Mouse (Mus musculus): ENCODE data around the gene Rasl12. TPM values are rescaled to one million over a fixed set of nuclear protein-coding genes. Genes with fewer than 3 reads are reported as not detected.

Gene Rasl12
- polyA plus RNA-seq, 1 experiment = 0.11 TPM

DNA sequence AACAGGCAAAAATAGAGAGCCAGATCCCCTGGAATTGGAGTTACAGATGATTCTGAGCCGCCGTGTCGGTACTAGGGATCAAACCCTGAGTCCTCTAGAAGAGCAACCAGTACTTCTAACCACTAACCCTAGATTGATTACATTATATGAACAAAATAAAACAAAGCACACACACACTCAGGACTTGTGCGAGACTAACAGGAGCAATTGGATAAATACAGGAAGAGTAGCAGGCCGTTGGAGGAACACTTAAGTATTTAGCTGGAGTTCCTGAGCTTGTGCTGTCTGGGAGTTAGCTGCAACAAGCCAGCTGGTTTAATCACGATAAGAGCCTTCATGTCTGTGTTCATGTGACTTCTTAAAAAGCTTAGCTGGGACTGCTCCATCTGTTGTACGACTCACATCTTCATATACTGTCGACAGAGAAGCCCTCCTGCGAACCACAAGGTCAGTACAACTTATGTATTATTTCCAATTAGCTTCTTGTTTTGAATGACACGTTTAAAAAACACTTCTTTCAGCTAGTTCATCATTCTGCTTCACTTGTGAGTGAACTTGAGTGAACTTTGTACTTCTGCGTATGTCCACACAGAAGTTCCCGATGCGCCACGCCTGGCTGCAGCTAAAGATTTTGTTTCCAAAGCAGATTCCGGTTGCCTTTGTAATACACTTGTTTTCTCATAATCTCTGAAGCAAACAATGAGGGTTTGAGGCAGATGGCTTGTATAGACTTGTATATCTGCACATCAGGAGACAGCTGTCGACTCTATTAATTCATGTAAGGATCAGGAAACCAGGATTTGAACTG, 37.5 kb upstream of the Rasl12 start, which contains the start of gene Ubap1l:
TSS of gene Ubap1l (plus strand) at position 401 of the 808 bp plus-strand sequence.
- H3K36me3 ChIP-seq (ENCODE audit: control insufficient read depth, insufficient read depth) = peaks cover 30% of the 10 kb centered on the region
- H3K4me2 ChIP-seq (ENCODE audit: low read depth) = no peak within 1 kb of the TSS
- no peaks in the 10 kb centered on the region for H3K27me3 ChIP-seq (ENCODE audit: control insufficient read depth, insufficient read depth, insufficient read length)
- no peaks in the 10 kb centered on the region for H3K79me2 ChIP-seq (ENCODE audit: control insufficient read depth, insufficient read depth)
- TF ChIP-seq TCF12 (IDR thresholded peaks at IDR 0.05; ENCODE audit: insufficient read depth, poor library complexity, severe bottlenecking) (no peak), POLR2A (IDR thresholded peaks at IDR 0.05; ENCODE audit: insufficient read length, low read depth) (no peak), POLR2AphosphoS2 (IDR thresholded peaks at IDR 0.05; ENCODE audit: insufficient read length, low read depth) (no peak), MYOG (IDR thresholded peaks at IDR 0.05; ENCODE audit: control insufficient read depth in 1 of 3, insufficient read depth in 1 of 3, insufficient read length in 2 of 3, low read depth in 2 of 3) (no peak), MYOD1 (IDR thresholded peaks at IDR 0.05; ENCODE audit: control insufficient read depth in 1 of 3, insufficient read length in 2 of 3, low read depth in 2 of 3) (no peak), USF1 (IDR thresholded peaks at IDR 0.05; ENCODE audit: low read depth) (no peak), E2F4 (IDR thresholded peaks at IDR 0.05; ENCODE audit: insufficient read depth) (no peak), SRF (IDR thresholded peaks at IDR 0.05; ENCODE audit: control insufficient read depth, insufficient read length, low read depth) (no peak), REST (IDR thresholded peaks at IDR 0.05; ENCODE audit: insufficient read depth, insufficient read length) (no peak), CEBPB (IDR thresholded peaks at IDR 0.05; ENCODE audit: insufficient read depth, poor library complexity, severe bottlenecking) (no peak), TCF3 (IDR thresholded peaks at IDR 0.05; ENCODE audit: insufficient read length, low read depth) (no peak), MAX (IDR thresholded peaks at IDR 0.05; ENCODE audit: low read depth) (no peak)
- no peak within 1 kb of the TSS for H3K4me3 ChIP-seq
- H3ac ChIP-seq (ENCODE audit: control insufficient read depth, insufficient read length) = no peak within 1 kb of the TSS

DNA sequence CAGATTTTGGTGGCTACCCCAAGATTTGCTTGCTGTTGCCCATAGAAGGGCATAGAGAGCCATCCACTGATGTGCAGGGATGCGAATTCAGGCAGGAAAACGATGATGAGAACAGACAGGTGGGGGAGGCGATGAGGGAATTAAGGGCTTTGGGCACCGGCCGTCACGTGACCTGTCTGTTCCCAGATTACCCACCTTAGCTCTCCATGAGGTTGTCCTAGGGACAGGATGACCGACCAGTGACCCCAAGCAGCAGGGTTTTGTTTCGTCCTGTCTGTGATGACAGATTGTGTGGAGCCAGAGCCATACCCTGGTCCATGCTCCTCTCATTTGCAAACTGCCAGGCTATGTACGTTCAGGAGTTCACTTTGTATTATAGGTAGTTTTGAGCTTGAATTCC, 34.6 kb upstream of the Rasl12 start:
- TF ChIP-seq POLR2A (IDR thresholded peaks at IDR 0.05; ENCODE audit: insufficient read length, low read depth) (no peak), POLR2AphosphoS2 (IDR thresholded peaks at IDR 0.05; ENCODE audit: insufficient read length, low read depth) (no peak), TCF3 (IDR thresholded peaks at IDR 0.05; ENCODE audit: insufficient read length, low read depth) (no peak), MAX (IDR thresholded peaks at IDR 0.05; ENCODE audit: low read depth) (no peak), SRF (IDR thresholded peaks at IDR 0.05; ENCODE audit: control insufficient read depth, insufficient read length, low read depth) (no peak), TCF12 (IDR thresholded peaks at IDR 0.05; ENCODE audit: insufficient read depth, poor library complexity, severe bottlenecking) (no peak), CEBPB (IDR thresholded peaks at IDR 0.05; ENCODE audit: insufficient read depth, poor library complexity, severe bottlenecking) (no peak), USF1 (IDR thresholded peaks at IDR 0.05; ENCODE audit: low read depth) (no peak), MYOG (IDR thresholded peaks at IDR 0.05; ENCODE audit: control insufficient read depth in 1 of 3, insufficient read depth in 1 of 3, insufficient read length in 2 of 3, low read depth in 2 of 3) (no peak)
- H3K36me3 ChIP-seq (ENCODE audit: control insufficient read depth, insufficient read depth) = peaks cover 15% of the 10 kb centered on the region
- H3K4me3 ChIP-seq = no peak overlapping the region
- H3ac ChIP-seq (ENCODE audit: control insufficient read depth, insufficient read length) = no peak overlapping the region
- H3K79me2 ChIP-seq (ENCODE audit: control insufficient read depth, insufficient read depth) = no peaks in the 10 kb centered on the region
- no peaks in the 10 kb centered on the region for H3K27me3 ChIP-seq (ENCODE audit: control insufficient read depth, insufficient read depth, insufficient read length)
- no peak overlapping the region for H3K4me2 ChIP-seq (ENCODE audit: low read depth)

DNA sequence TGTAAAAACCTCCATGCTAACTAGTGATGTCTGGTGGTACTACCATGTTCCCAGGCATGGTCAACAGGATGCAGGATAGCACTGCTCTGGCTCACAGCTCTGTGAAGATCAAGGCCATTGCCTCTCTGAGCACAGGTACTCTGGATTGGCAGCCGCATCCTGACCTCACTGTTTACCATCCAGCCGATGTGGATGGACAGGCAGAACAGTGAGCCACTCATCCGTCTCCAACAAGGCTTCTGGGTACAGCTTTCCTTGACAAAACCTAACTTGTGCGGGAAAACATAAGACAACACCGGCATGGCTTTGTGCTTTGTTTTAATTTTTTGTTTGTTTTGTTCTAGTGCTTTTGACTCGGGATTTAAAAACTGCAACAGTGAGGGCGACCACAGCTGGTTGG, 32.6 kb upstream of the Rasl12 start:
- Histone ChIP-seq H3K4me3 (no peak overlapping the region), H3K4me2 (ENCODE audit: low read depth) (no peak overlapping the region), H3ac (ENCODE audit: control insufficient read depth, insufficient read length) (no peak overlapping the region), H3K27me3 (ENCODE audit: control insufficient read depth, insufficient read depth, insufficient read length) (no peaks in the 10 kb centered on the region), H3K79me2 (ENCODE audit: control insufficient read depth, insufficient read depth) (no peaks in the 10 kb centered on the region), H3K36me3 (ENCODE audit: control insufficient read depth, insufficient read depth) (peaks cover 9% of the 10 kb centered on the region)
- no peak for TF ChIP-seq E2F4 (IDR thresholded peaks at IDR 0.05; ENCODE audit: insufficient read depth)
- no peak for TF ChIP-seq POLR2A (IDR thresholded peaks at IDR 0.05; ENCODE audit: insufficient read length, low read depth)
- TF ChIP-seq SRF (IDR thresholded peaks at IDR 0.05; ENCODE audit: control insufficient read depth, insufficient read length, low read depth) = no peak
- TF ChIP-seq USF1 (IDR thresholded peaks at IDR 0.05; ENCODE audit: low read depth) = no peak

DNA sequence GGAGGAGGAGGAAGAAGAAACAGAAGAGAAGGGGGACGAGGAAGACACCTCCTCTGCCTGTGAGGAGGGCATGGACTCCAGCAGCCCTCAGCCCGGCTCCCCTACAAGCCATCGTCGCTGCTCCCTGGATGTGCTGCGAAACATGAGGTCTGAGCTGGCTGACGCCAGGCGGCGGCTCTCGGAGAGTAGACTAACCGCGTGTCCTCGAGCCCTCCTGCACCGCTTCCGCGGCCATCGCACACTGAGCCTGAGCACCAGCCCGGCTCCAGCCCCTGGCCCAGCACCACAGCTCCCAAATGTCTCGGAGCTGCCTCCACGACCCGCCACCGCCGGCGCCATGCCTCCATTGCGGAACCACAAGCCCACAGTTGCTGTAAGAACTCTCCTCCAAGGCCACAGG, 26.6 kb upstream of the Rasl12 start:
- Histone ChIP-seq H3ac (ENCODE audit: control insufficient read depth, insufficient read length) (no peak overlapping the region), H3K4me3 (no peak overlapping the region), H3K4me2 (ENCODE audit: low read depth) (no peak overlapping the region), H3K27me3 (ENCODE audit: control insufficient read depth, insufficient read depth, insufficient read length) (no peaks in the 10 kb centered on the region), H3K36me3 (ENCODE audit: control insufficient read depth, insufficient read depth) (no peaks in the 10 kb centered on the region), H3K79me2 (ENCODE audit: control insufficient read depth, insufficient read depth) (no peaks in the 10 kb centered on the region)
- TF ChIP-seq TCF3 (IDR thresholded peaks at IDR 0.05; ENCODE audit: insufficient read length, low read depth) = no peak
- TF ChIP-seq CEBPB (IDR thresholded peaks at IDR 0.05; ENCODE audit: insufficient read depth, poor library complexity, severe bottlenecking) = no peak
- no peak for TF ChIP-seq SRF (IDR thresholded peaks at IDR 0.05; ENCODE audit: control insufficient read depth, insufficient read length, low read depth)
- TF ChIP-seq TCF12 (IDR thresholded peaks at IDR 0.05; ENCODE audit: insufficient read depth, poor library complexity, severe bottlenecking) = no peak
- no peak for TF ChIP-seq MAX (IDR thresholded peaks at IDR 0.05; ENCODE audit: low read depth)
- no peak for TF ChIP-seq MYOD1 (IDR thresholded peaks at IDR 0.05; ENCODE audit: control insufficient read depth in 1 of 3, insufficient read length in 2 of 3, low read depth in 2 of 3)
- TF ChIP-seq E2F4 (IDR thresholded peaks at IDR 0.05; ENCODE audit: insufficient read depth) = no peak
- no peak for TF ChIP-seq POLR2A (IDR thresholded peaks at IDR 0.05; ENCODE audit: insufficient read length, low read depth)

DNA sequence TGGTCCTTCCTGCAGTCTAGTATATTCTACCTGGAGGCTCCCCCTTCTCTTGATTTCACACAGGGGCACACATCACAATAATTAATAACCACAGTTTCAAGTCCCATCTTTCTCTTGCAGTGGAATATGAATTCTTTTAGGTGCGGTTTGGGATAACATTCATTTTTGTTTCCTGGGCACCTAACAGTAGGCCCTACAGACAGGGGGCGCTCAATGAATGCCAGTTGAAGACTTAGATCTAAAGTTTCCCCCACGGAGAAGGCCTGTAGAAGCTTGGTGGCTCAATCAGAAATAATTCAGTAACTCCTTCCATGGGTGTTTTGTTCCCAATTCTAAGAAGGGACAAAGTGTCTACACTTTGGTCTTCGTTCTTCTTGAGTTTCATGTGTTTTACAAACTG, 25.9 kb upstream of the Rasl12 start:
- H3K79me2 ChIP-seq (ENCODE audit: control insufficient read depth, insufficient read depth) = no peaks in the 10 kb centered on the region
- H3ac ChIP-seq (ENCODE audit: control insufficient read depth, insufficient read length) = no peak overlapping the region
- TF ChIP-seq USF1 (IDR thresholded peaks at IDR 0.05; ENCODE audit: low read depth) (no peak), SRF (IDR thresholded peaks at IDR 0.05; ENCODE audit: control insufficient read depth, insufficient read length, low read depth) (no peak), TCF3 (IDR thresholded peaks at IDR 0.05; ENCODE audit: insufficient read length, low read depth) (no peak), MYOD1 (IDR thresholded peaks at IDR 0.05; ENCODE audit: control insufficient read depth in 1 of 3, insufficient read length in 2 of 3, low read depth in 2 of 3) (no peak), TCF12 (IDR thresholded peaks at IDR 0.05; ENCODE audit: insufficient read depth, poor library complexity, severe bottlenecking) (no peak), POLR2A (IDR thresholded peaks at IDR 0.05; ENCODE audit: insufficient read length, low read depth) (no peak), MAX (IDR thresholded peaks at IDR 0.05; ENCODE audit: low read depth) (no peak), POLR2AphosphoS2 (IDR thresholded peaks at IDR 0.05; ENCODE audit: insufficient read length, low read depth) (no peak), E2F4 (IDR thresholded peaks at IDR 0.05; ENCODE audit: insufficient read depth) (no peak), REST (IDR thresholded peaks at IDR 0.05; ENCODE audit: insufficient read depth, insufficient read length) (no peak), CEBPB (IDR thresholded peaks at IDR 0.05; ENCODE audit: insufficient read depth, poor library complexity, severe bottlenecking) (no peak), MYOG (IDR thresholded peaks at IDR 0.05; ENCODE audit: control insufficient read depth in 1 of 3, insufficient read depth in 1 of 3, insufficient read length in 2 of 3, low read depth in 2 of 3) (no peak)
- H3K4me3 ChIP-seq = no peak overlapping the region
- no peaks in the 10 kb centered on the region for H3K36me3 ChIP-seq (ENCODE audit: control insufficient read depth, insufficient read depth)
- no peaks in the 10 kb centered on the region for H3K27me3 ChIP-seq (ENCODE audit: control insufficient read depth, insufficient read depth, insufficient read length)
- no peak overlapping the region for H3K4me2 ChIP-seq (ENCODE audit: low read depth)
